Mouse (Mus musculus): ENCODE measurements around the gene Havcr2. TPM values are rescaled to one million over a fixed set of nuclear protein-coding genes. Genes with fewer than 3 reads are reported as not detected.

Havcr2 gene
- 0.22 and 0.31 TPM in 2 replicates for polyA plus RNA-seq (2012; rRNA removed)
- 0.14 and 0.30 TPM in 2 replicates for polyA plus RNA-seq (2014; fragmentation: Nextera tagmentation; extraction: Ambion mirVana)

- no peak for ATAC-seq (ENCODE audit: low FRiP score, low read depth)
- H3K4me1 ChIP-seq (ENCODE audit: control insufficient read depth, insufficient read depth, low read length), result no peaks in the 10 kb centered on the region
- no peak within 1 kb of the TSS for H3K4me2 ChIP-seq (replicated peaks; ENCODE audit: low read depth, low read length, severe bottlenecking)
- H3K9me3 ChIP-seq (ENCODE audit: control insufficient read depth, low read length), result no peaks in the 10 kb centered on the region
- no peak within 1 kb of the TSS for H3K4me3 ChIP-seq (replicated peaks; ENCODE audit: low read length)
- H3K27me3 ChIP-seq (ENCODE audit: control insufficient read depth, insufficient read depth, low read length), result no peaks in the 10 kb centered on the region
- TF ChIP-seq POLR2A (IDR thresholded peaks at IDR 0.05; ENCODE audit: borderline replicate concordance, extremely low read depth, insufficient read depth, insufficient read length), result no peak
- H3K9ac ChIP-seq (ENCODE audit: low read depth, low read length, severe bottlenecking), result no peak within 1 kb of the TSS
- H3K27ac ChIP-seq (replicated peaks; ENCODE audit: low read depth, low read length), result no peak within 1 kb of the TSS
- H3K36me3 ChIP-seq (ENCODE audit: control insufficient read depth, insufficient read depth, low read length), result no peaks in the 10 kb centered on the region
- DNase-seq (ENCODE audit: low spot score), result no peak
- WGBS, result 64% methylated on average over 6 of the region's 6 CpGs
Measured at GRCm38 (mm10) chr11:46454453-46455045, at the start of gene Havcr2. Gene Havcr2, plus strand, starts transcription at chr11:46454935.

- H3K27ac ChIP-seq (replicated peaks; ENCODE audit: low read depth, low read length), result no peak overlapping the region
- H3K9me3 ChIP-seq (ENCODE audit: control insufficient read depth, low read length), result no peaks in the 10 kb centered on the region
- ATAC-seq (ENCODE audit: low FRiP score, low read depth) (no peak), DNase-seq (ENCODE audit: low spot score) (no peak)
- no peak overlapping the region for H3K4me3 ChIP-seq (replicated peaks; ENCODE audit: low read length)
- H3K9ac ChIP-seq (ENCODE audit: low read depth, low read length, severe bottlenecking), result no peak overlapping the region
- WGBS, result 58% methylated on average over 16 of the region's 16 CpGs
- no peaks in the 10 kb centered on the region for H3K36me3 ChIP-seq (ENCODE audit: control insufficient read depth, insufficient read depth, low read length)
- H3K4me1 ChIP-seq (ENCODE audit: control insufficient read depth, insufficient read depth, low read length), result no peaks in the 10 kb centered on the region
- no peak overlapping the region for H3K4me2 ChIP-seq (replicated peaks; ENCODE audit: low read depth, low read length, severe bottlenecking)
- TF ChIP-seq POLR2A (IDR thresholded peaks at IDR 0.05; ENCODE audit: borderline replicate concordance, extremely low read depth, insufficient read depth, insufficient read length), result no peak
- H3K27me3 ChIP-seq (ENCODE audit: control insufficient read depth, insufficient read depth, low read length), result no peaks in the 10 kb centered on the region
Measured at GRCm38 (mm10) chr11:46404986-46405385, 49.7 kb upstream of the Havcr2 start.

GRCm38 (mm10) chr11:46406721-46407120 lies 48.0 kb upstream of the Havcr2 start:
- H3K4me2 ChIP-seq (replicated peaks; ENCODE audit: low read depth, low read length, severe bottlenecking), result no peak overlapping the region
- no peak for ATAC-seq (ENCODE audit: low FRiP score, low read depth)
- WGBS, result 37% methylated on average over 10 of the region's 10 CpGs
- no peak overlapping the region for H3K4me3 ChIP-seq (replicated peaks; ENCODE audit: low read length)
- H3K9ac ChIP-seq (ENCODE audit: low read depth, low read length, severe bottlenecking), result no peak overlapping the region
- H3K36me3 ChIP-seq (ENCODE audit: control insufficient read depth, insufficient read depth, low read length), result no peaks in the 10 kb centered on the region
- no peaks in the 10 kb centered on the region for H3K4me1 ChIP-seq (ENCODE audit: control insufficient read depth, insufficient read depth, low read length)
- no peaks in the 10 kb centered on the region for H3K9me3 ChIP-seq (ENCODE audit: control insufficient read depth, low read length)
- H3K27ac ChIP-seq (replicated peaks; ENCODE audit: low read depth, low read length), result no peak overlapping the region
- H3K27me3 ChIP-seq (ENCODE audit: control insufficient read depth, insufficient read depth, low read length), result no peaks in the 10 kb centered on the region
- DNase-seq (ENCODE audit: low spot score), result no peak
- TF ChIP-seq POLR2A (IDR thresholded peaks at IDR 0.05; ENCODE audit: borderline replicate concordance, extremely low read depth, insufficient read depth, insufficient read length), result no peak

GRCm38 (mm10) chr11:46410018-46410563 lies 44.6 kb upstream of the Havcr2 start:
- Histone ChIP-seq H3K27me3 (ENCODE audit: control insufficient read depth, insufficient read depth, low read length) (no peaks in the 10 kb centered on the region), H3K4me2 (replicated peaks; ENCODE audit: low read depth, low read length, severe bottlenecking) (no peak overlapping the region), H3K9me3 (ENCODE audit: control insufficient read depth, low read length) (no peaks in the 10 kb centered on the region), H3K36me3 (ENCODE audit: control insufficient read depth, insufficient read depth, low read length) (no peaks in the 10 kb centered on the region), H3K4me3 (replicated peaks; ENCODE audit: low read length) (no peak overlapping the region), H3K9ac (ENCODE audit: low read depth, low read length, severe bottlenecking) (no peak overlapping the region), H3K27ac (replicated peaks; ENCODE audit: low read depth, low read length) (no peak overlapping the region), H3K4me1 (ENCODE audit: control insufficient read depth, insufficient read depth, low read length) (no peaks in the 10 kb centered on the region)
- no peak for TF ChIP-seq POLR2A (IDR thresholded peaks at IDR 0.05; ENCODE audit: borderline replicate concordance, extremely low read depth, insufficient read depth, insufficient read length)
- DNase-seq (ENCODE audit: low spot score), result no peak
- no peak for ATAC-seq (ENCODE audit: low FRiP score, low read depth)
- 55% methylated on average over 2 of the region's 2 CpGs for WGBS

GRCm38 (mm10) chr11:46418438-46418837 lies 36.3 kb upstream of the Havcr2 start:
- no peak overlapping the region for H3K9ac ChIP-seq (ENCODE audit: low read depth, low read length, severe bottlenecking)

More at GRCm38 (mm10) chr11:46418438-46418837, 36.3 kb upstream of the Havcr2 start:
- 6% methylated on average over 1 of the region's 1 CpGs for WGBS
- H3K9me3 ChIP-seq (ENCODE audit: control insufficient read depth, low read length), result no peaks in the 10 kb centered on the region
- no peak overlapping the region for H3K4me3 ChIP-seq (replicated peaks; ENCODE audit: low read length)
- DNase-seq (ENCODE audit: low spot score), result peak; percentile 70
- peak; percentile 91 for ATAC-seq (ENCODE audit: low FRiP score, low read depth)
- peaks cover 4% of the 10 kb centered on the region; the same call in 1 of the 2 replicates for H3K4me1 ChIP-seq (ENCODE audit: control insufficient read depth, insufficient read depth, low read length)
- H3K36me3 ChIP-seq (ENCODE audit: control insufficient read depth, insufficient read depth, low read length), result no peaks in the 10 kb centered on the region
- H3K27me3 ChIP-seq (ENCODE audit: control insufficient read depth, insufficient read depth, low read length), result no peaks in the 10 kb centered on the region
- no peak overlapping the region for H3K4me2 ChIP-seq (replicated peaks; ENCODE audit: low read depth, low read length, severe bottlenecking)
- TF ChIP-seq POLR2A (IDR thresholded peaks at IDR 0.05; ENCODE audit: borderline replicate concordance, extremely low read depth, insufficient read depth, insufficient read length), result no peak
- H3K27ac ChIP-seq (replicated peaks; ENCODE audit: low read depth, low read length), result no peak overlapping the region

All from limb, embryonic 14.5 days (tissue).